Mouse (Mus musculus) hindbrain, embryonic 14.5 days (tissue): ENCODE measurements around the gene Olfr1066. TPM values are rescaled to one million over a fixed set of nuclear protein-coding genes. Genes with fewer than 3 reads are reported as not detected.
"Not testable (repeated sequence)": the region's sequence is repeated elsewhere in the genome, so short reads cannot be mapped to it uniquely, and the experiment has no call there.

Experiments
- ATAC-seq: fragments of 200-750 bp; cut with Nextera tagmentation; 2 replicates; pipeline ENCODE4 v1.8.0; 2017; ENCODE audit warnings: moderate number of reproducible peaks, mild to moderate bottlenecking, moderate TSS enrichment, moderate library complexity; ENCODE audit not compliant: low FRiP score
- DNase-seq: peaks from one replicate; pipeline ENCODE4 v3.0.0-alpha.2; 2015; ENCODE audit warnings: low spot score
- H3K27ac ChIP-seq: fragments of 300-500 bp; sonication (generic); 2 replicates; pipeline ENCODE4 v1.5.1; 2014; ENCODE audit warnings: mild to moderate bottlenecking, moderate library complexity
- H3K27me3 ChIP-seq: fragments of 300-500 bp; sonication (generic); 2 replicates; pipeline ENCODE4 v1.6.1; 2014; ENCODE audit warnings: mild to moderate bottlenecking, low read length, mixed read lengths; ENCODE audit not compliant: control insufficient read depth, insufficient read depth
- H3K36me3 ChIP-seq: fragments of 300-500 bp; sonication (generic); replicated peaks from 2 replicates; pipeline ENCODE4 v1.6.1; 2014; ENCODE audit not compliant: control insufficient read depth, insufficient read depth
- H3K4me1 ChIP-seq: fragments of 300-500 bp; sonication (generic); replicated peaks from 2 replicates; pipeline ENCODE4 v1.6.1; 2014; ENCODE audit warnings: antibody characterized with exemption, low read length, mixed read lengths; ENCODE audit not compliant: control insufficient read depth, insufficient read depth
- H3K4me2 ChIP-seq: fragments of 300-500 bp; sonication (generic); replicated peaks from 2 replicates; pipeline ENCODE4 v1.6.1; 2014; ENCODE audit warnings: mild to moderate bottlenecking, moderate library complexity
- H3K4me3 ChIP-seq: fragments of 300-500 bp; sonication (generic); replicated peaks from 2 replicates; pipeline ENCODE4 v1.5.1; 2014; ENCODE audit warnings: mild to moderate bottlenecking, low read length
- H3K9ac ChIP-seq: fragments of 300-500 bp; sonication (generic); 2 replicates; pipeline ENCODE4 v1.6.1; 2014
- H3K9me3 ChIP-seq: fragments of 300-500 bp; sonication (generic); 2 replicates; pipeline ENCODE4 v1.6.1; 2016; ENCODE audit warnings: low read length; ENCODE audit not compliant: control insufficient read depth
- WGBS: fragments of 180-500 bp; shearing (Covaris S2); extraction: QIAGEN DNeasy Blood & Tissue Kit; methylation state at CpG from one replicate; pipeline ENCODE4 v1.1.7; 2014; 5-methylcytosine and 5-hydroxymethylcytosine counted together
- polyA plus RNA-seq: library from polyadenylated mRNA; unstranded; fragments of >200 nt; fragmentation: Nextera tagmentation; extraction: Ambion mirVana; gene quantifications from 2 replicates; pipeline ENCODE4 v1.2.1, GENCODE M21; 2014

Olfr1066 gene
- not detected in 2 replicates for polyA plus RNA-seq

DNA sequence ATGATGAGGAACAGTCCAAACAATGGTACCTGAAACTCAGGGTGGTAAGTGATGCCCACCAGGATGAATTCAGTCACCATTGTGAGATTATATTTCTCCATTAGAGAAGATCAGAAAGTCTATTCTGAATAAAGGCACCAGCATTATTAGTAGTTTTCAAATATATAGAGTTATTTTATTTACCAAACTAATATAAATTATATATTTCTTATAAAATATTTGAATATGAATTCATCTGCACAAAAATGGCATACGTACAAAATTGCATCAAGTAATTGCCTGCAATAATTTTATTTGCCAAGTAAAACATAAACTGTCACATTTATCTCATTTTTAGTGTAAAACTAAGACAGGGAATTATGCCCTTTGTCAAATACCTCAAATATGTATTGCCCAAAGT is at the start of gene Olfr1066:
Olfr1066 (minus strand) TSS at position 101 of the 400 bp plus-strand sequence.
- Histone ChIP-seq H3K4me2 (no peak within 1 kb of the TSS), H3K27ac (no peak within 1 kb of the TSS), H3K36me3 (no peaks in the 10 kb centered on the region), H3K4me3 (no peak within 1 kb of the TSS), H3K9ac (no peak within 1 kb of the TSS), H3K9me3 (no peaks in the 10 kb centered on the region), H3K27me3 (no peaks in the 10 kb centered on the region), H3K4me1 (no peaks in the 10 kb centered on the region)
- DNase-seq = no peak
- no peak for ATAC-seq
- 88% methylated on average over 1 of the region's 1 CpGs for WGBS

DNA sequence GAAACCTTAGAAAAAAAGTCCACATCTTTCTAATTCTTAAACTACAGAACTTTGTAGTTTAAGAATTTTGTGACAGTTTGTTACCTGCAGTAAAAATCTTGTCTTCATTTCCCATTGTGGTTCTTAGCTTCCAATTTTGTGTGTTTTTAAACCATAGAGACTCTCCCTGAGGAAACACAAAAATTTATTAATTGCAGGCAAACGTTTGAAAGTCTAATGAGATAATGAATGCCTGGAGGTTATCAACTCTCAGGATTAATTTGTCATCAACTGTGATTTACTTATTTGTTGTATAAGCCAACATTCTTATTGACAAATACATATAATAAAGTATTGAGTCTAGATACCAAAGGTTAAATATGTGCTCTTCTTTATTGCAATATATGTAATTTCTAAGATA is 31.2 kb upstream of the Olfr1066 start, which contains the start of gene Olfr228:
Olfr228 (minus strand) TSS at position 101 of the 400 bp plus-strand sequence.
- no peak within 1 kb of the TSS for H3K4me3 ChIP-seq
- no peak for DNase-seq
- no peaks in the 10 kb centered on the region for H3K9me3 ChIP-seq
- no peaks in the 10 kb centered on the region for H3K36me3 ChIP-seq
- H3K4me1 ChIP-seq = no peaks in the 10 kb centered on the region
- H3K27ac ChIP-seq = no peak within 1 kb of the TSS
- ATAC-seq = no peak
- no peak within 1 kb of the TSS for H3K9ac ChIP-seq
- H3K27me3 ChIP-seq = no peaks in the 10 kb centered on the region
- 39% methylated on average over 1 of the region's 1 CpGs for WGBS
- no peak within 1 kb of the TSS for H3K4me2 ChIP-seq

DNA sequence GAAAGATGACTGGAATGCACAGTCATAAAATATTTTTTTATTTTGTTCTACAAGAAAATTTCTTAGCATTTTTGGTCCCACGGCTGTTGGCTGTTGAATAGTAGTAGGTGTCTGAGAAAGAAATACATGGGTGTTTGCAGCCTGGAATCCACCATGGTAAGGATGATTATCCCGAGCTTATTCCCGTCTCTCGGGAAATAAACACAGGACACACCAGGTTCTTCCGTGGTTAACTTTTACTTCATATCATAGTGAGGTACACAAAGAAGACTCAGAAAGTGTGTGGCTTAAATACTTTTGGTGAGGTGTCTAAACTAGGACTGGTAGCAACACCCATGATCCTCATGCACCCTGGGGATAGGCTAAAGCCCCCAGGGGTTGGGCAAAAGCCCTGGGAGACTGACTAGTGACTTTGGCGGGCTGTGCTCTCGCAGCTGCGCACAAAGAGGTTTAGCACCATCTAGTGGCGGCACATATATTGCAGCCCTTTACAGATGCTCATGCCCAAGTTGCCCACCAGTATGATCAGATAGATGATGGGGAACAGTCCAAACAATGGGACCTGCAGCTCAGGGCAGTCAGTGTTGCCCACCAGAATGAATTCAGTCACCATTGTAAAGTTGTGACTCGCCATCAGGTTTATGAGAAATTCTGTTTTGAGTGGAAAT is 8.5 kb upstream of the Olfr1066 start:
- WGBS = 40% methylated on average over 10 of the region's 10 CpGs
- H3K36me3 ChIP-seq = no peaks in the 10 kb centered on the region
- H3K27me3 ChIP-seq = no peaks in the 10 kb centered on the region
- 0 out of 2 replicates have a peak overlapping the region, but pooled peaks have one; percentile 19 for H3K4me2 ChIP-seq
- no peak overlapping the region for H3K4me3 ChIP-seq
- no peaks in the 10 kb centered on the region for H3K9me3 ChIP-seq
- no peak overlapping the region for H3K27ac ChIP-seq
- DNase-seq = peak; percentile 67
- no peak overlapping the region for H3K9ac ChIP-seq
- H3K4me1 ChIP-seq = no peaks in the 10 kb centered on the region
- ATAC-seq = peak; percentile 51; the same call in 1 of the 2 replicates

- Histone ChIP-seq H3K4me1 (no peaks in the 10 kb centered on the region), H3K27ac (no peak overlapping the region), H3K27me3 (no peaks in the 10 kb centered on the region), H3K9me3 (no peaks in the 10 kb centered on the region), H3K36me3 (no peaks in the 10 kb centered on the region), H3K4me3 (no peak overlapping the region), H3K9ac (no peak overlapping the region), H3K4me2 (no peak overlapping the region)
- DNase-seq (no peak), ATAC-seq (no peak)
- 88% methylated on average over 1 of the region's 1 CpGs for WGBS
Observed at GRCm38 (mm10) chr2:86460434-86460833, 4.4 kb upstream of the Olfr1066 start.

- not testable (repeated sequence) for H3K27me3 ChIP-seq, ATAC-seq, H3K27ac ChIP-seq, H3K4me3 ChIP-seq, H3K9me3 ChIP-seq, DNase-seq, H3K9ac ChIP-seq, H3K4me1 ChIP-seq, H3K36me3 ChIP-seq, H3K4me2 ChIP-seq
- WGBS = no CpG with 5 or more reads among the region's 1 CpGs
Observed at GRCm38 (mm10) chr2:86450491-86450890, 5.6 kb downstream of the Olfr1066 start, which contains the start of gene Olfr1065. Olfr1065 (minus strand) TSS chr2:86450591.

DNA sequence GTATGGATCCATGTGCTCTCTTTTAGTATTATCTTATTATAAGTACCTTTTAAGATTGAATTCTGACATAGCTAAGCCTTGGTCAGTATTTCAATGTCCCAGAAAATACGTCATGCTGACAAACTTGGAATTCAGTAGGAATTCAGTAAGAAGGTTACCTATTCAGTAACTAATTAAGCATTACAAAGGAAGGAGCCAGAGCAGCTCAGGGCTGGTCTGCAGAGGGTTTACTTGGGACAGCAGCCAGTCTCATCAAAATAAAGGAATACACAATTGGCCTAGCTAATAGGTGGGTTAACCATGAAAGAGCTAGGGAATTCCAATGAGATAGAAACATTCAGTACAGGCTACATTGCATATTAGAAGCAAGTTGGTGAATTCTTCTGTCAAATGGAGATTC is 14.0 kb downstream of the Olfr1066 start:
- 51% methylated on average over 1 of the region's 1 CpGs for WGBS
- not testable (repeated sequence) for DNase-seq, H3K4me3 ChIP-seq, H3K27ac ChIP-seq, ATAC-seq, H3K9ac ChIP-seq, H3K36me3 ChIP-seq, H3K9me3 ChIP-seq, H3K4me2 ChIP-seq, H3K4me1 ChIP-seq, H3K27me3 ChIP-seq

- H3K9me3 ChIP-seq, H3K27ac ChIP-seq, H3K9ac ChIP-seq, H3K4me2 ChIP-seq, H3K36me3 ChIP-seq, H3K4me1 ChIP-seq, H3K4me3 ChIP-seq, ATAC-seq, DNase-seq, H3K27me3 ChIP-seq: not testable (repeated sequence)
- 89% methylated on average over 8 of the region's 8 CpGs for WGBS
Observed at GRCm38 (mm10) chr2:86428511-86428910, 27.6 kb downstream of the Olfr1066 start.

DNA sequence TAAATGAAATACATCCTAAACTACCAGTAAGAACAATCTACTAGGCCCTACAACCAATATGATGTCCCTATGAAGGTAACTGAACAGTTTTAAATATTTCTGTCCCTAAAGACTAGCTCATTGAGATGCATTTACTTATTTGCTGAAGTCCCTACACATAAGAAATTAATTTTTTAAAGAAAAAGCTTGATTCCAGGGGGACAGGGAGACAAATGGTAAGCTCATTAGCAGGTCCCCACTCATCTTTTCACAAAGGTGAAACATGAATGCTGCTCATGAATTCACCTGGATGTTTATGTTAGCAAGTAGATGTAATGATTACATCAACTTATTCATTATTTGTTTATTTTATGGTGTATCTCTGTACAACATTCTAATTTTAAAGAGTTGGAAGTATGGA is 29.4 kb downstream of the Olfr1066 start, which contains the start of gene Olfr1062:
Olfr1062 (minus strand) TSS at position 101 of the 400 bp plus-strand sequence.
- not testable (repeated sequence) for DNase-seq, H3K4me2 ChIP-seq, H3K27me3 ChIP-seq, H3K9ac ChIP-seq, H3K27ac ChIP-seq, ATAC-seq, H3K9me3 ChIP-seq, H3K36me3 ChIP-seq, H3K4me1 ChIP-seq, H3K4me3 ChIP-seq

- Histone ChIP-seq H3K4me1 (no peaks in the 10 kb centered on the region), H3K36me3 (no peaks in the 10 kb centered on the region), H3K27ac (no peak within 1 kb of the TSS), H3K27me3 (no peaks in the 10 kb centered on the region), H3K9me3 (no peaks in the 10 kb centered on the region), H3K9ac (no peak within 1 kb of the TSS), H3K4me2 (no peak within 1 kb of the TSS), H3K4me3 (no peak within 1 kb of the TSS)
- WGBS = 84% methylated on average over 1 of the region's 1 CpGs
- no peak for ATAC-seq
- no peak for DNase-seq
Observed at GRCm38 (mm10) chr2:86413950-86414349, 42.1 kb downstream of the Olfr1066 start, which contains the start of gene Olfr1061. Olfr1061 (minus strand) TSS chr2:86414050.
